Mouse (Mus musculus) megakaryocyte, embryonic 14.5 days (primary cell): ENCODE measurements around the gene Dut.

Experiments
- FLI1 ChIP-seq: IDR thresholded peaks from 2 replicates; pipeline ENCODE4 v1.6.1; 2012; ENCODE audit warnings: low read length, inconsistent platforms, mixed read lengths
- GATA1 ChIP-seq: IDR thresholded peaks from 3 replicates; pipeline ENCODE4 v1.6.1; 2012; ENCODE audit warnings: mixed read lengths, low read length, inconsistent platforms, borderline replicate concordance

GRCm38 (mm10) chr2:125302625-125302924, 55.6 kb downstream of the Dut start:
- TF ChIP-seq GATA1 = no peak
- TF ChIP-seq FLI1 = no peak
